Mouse (Mus musculus): ENCODE data around the gene Rbm20. TPM values are rescaled to one million over a fixed set of nuclear protein-coding genes. Genes with fewer than 3 reads are reported as not detected.

The Rbm20 gene
- polyA plus RNA-seq, 1 experiment from 2014 or later: 0.59 TPM

DNA sequence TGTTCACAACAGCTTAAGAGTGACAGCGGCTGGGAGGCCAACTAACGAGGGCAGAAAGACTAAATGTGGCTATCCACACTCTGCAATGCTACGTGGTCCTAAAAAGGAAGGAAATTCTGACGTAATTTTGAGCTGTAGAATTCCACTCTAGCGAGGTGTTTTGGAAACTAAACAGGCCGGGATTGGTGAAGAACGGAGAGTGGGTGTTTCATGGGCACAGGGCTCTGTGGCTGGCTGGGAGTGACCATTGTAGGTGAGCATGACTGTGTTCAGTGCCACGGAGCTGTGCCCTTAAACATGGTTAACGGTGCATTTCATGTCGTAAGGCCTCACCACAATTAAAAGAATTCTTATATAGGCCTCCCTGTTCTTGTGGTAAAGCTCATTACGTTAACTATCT is 139.1 kb downstream of the Rbm20 start:
- ATAC-seq (ENCODE audit: insufficient read depth): no peak

GRCm38 (mm10) chr19:53819299-53819698 is 142.2 kb downstream of the Rbm20 start:
- ATAC-seq (ENCODE audit: insufficient read depth) (no peak), DNase-seq (no peak)
- WGBS: 30% methylated on average over 6 of the region's 6 CpGs
- TF ChIP-seq CTCF (IDR thresholded peaks at IDR 0.05; ENCODE audit: low read depth): no peak
- Histone ChIP-seq H3K36me3 (ENCODE audit: insufficient read depth) (no peaks in the 10 kb centered on the region), H3K4me2 (no peak overlapping the region), H3K9ac (no peak overlapping the region), H3K27ac (ENCODE audit: low read depth) (no peak overlapping the region), H3K4me3 (ENCODE audit: low read depth, low read length) (no peak overlapping the region), H3K4me1 (ENCODE audit: insufficient read depth) (peaks cover 16% of the 10 kb centered on the region), H3K9me3 (ENCODE audit: low read depth, low read length) (no peaks in the 10 kb centered on the region), H3K27me3 (ENCODE audit: insufficient read depth, low read length) (no peaks in the 10 kb centered on the region)

More for the DNA sequence above, 139.1 kb downstream of the Rbm20 start:
- no peaks in the 10 kb centered on the region for H3K36me3 ChIP-seq (ENCODE audit: insufficient read depth)
- H3K9me3 ChIP-seq (ENCODE audit: low read depth, low read length): no peaks in the 10 kb centered on the region
- no peak overlapping the region for H3K27ac ChIP-seq (ENCODE audit: low read depth)
- no peak for DNase-seq
- H3K4me1 ChIP-seq (ENCODE audit: insufficient read depth): peaks cover 7% of the 10 kb centered on the region; the same call in 1 of the 2 replicates
- no peak overlapping the region for H3K4me2 ChIP-seq
- H3K27me3 ChIP-seq (ENCODE audit: insufficient read depth, low read length): no peaks in the 10 kb centered on the region
- H3K4me3 ChIP-seq (ENCODE audit: low read depth, low read length): no peak overlapping the region
- H3K9ac ChIP-seq: no peak overlapping the region
- WGBS: 81% methylated on average over 11 of the region's 11 CpGs
- no peak for TF ChIP-seq CTCF (IDR thresholded peaks at IDR 0.05; ENCODE audit: low read depth)

GRCm38 (mm10) chr19:53821241-53822120 is 144.4 kb downstream of the Rbm20 start:
- Histone ChIP-seq H3K4me1 (ENCODE audit: insufficient read depth) (peaks cover 16% of the 10 kb centered on the region), H3K27me3 (ENCODE audit: insufficient read depth, low read length) (no peaks in the 10 kb centered on the region), H3K9me3 (ENCODE audit: low read depth, low read length) (no peaks in the 10 kb centered on the region), H3K4me2 (no peak overlapping the region; the same call in 1 of the 2 replicates), H3K36me3 (ENCODE audit: insufficient read depth) (no peaks in the 10 kb centered on the region), H3K9ac (no peak overlapping the region), H3K4me3 (ENCODE audit: low read depth, low read length) (no peak overlapping the region), H3K27ac (ENCODE audit: low read depth) (peak overlapping the region; percentile 90)
- peak; percentile 78 for DNase-seq
- peak; percentile 83 for ATAC-seq (ENCODE audit: insufficient read depth)
- peak; percentile 46; the same call in 1 of the 2 replicates for TF ChIP-seq CTCF (IDR thresholded peaks at IDR 0.05; ENCODE audit: low read depth)
- WGBS: 37% methylated on average over 13 of the region's 13 CpGs

DNA sequence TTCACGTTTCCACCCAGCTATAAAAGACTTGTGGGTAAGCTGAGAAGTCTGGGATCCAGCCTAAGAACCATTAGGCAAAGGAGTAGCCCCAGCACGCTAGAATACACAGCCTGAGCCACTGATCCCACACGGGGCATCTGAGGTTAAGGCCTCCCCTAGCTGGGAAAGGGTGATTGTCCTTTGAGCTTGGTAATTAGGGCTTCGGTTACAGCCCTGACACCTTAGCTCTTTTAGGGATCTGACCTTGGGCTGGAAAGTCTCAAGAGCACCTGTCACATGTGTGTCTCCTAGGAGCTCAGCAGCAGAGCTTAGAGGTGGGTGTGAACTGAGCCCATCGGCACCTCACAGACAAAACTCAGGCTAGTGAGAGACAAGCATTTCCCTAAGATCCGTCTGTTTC is 146.7 kb downstream of the Rbm20 start:
- Histone ChIP-seq H3K27me3 (ENCODE audit: insufficient read depth, low read length) (no peaks in the 10 kb centered on the region), H3K4me2 (no peak overlapping the region), H3K9me3 (ENCODE audit: low read depth, low read length) (no peaks in the 10 kb centered on the region), H3K27ac (ENCODE audit: low read depth) (no peak overlapping the region), H3K36me3 (ENCODE audit: insufficient read depth) (no peaks in the 10 kb centered on the region), H3K4me1 (ENCODE audit: insufficient read depth) (peaks cover 16% of the 10 kb centered on the region), H3K9ac (no peak overlapping the region), H3K4me3 (ENCODE audit: low read depth, low read length) (no peak overlapping the region)
- no peak for ATAC-seq (ENCODE audit: insufficient read depth)
- 23% methylated on average over 6 of the region's 6 CpGs for WGBS
- no peak for DNase-seq
- no peak for TF ChIP-seq CTCF (IDR thresholded peaks at IDR 0.05; ENCODE audit: low read depth)

- H3K27me3 ChIP-seq (ENCODE audit: insufficient read depth, low read length): no peaks in the 10 kb centered on the region
- H3K4me3 ChIP-seq (ENCODE audit: low read depth, low read length): peak overlapping the region; percentile 25
- H3K27ac ChIP-seq (ENCODE audit: low read depth): no peak overlapping the region
- peak; percentile 39; the same call in 1 of the 2 replicates for ATAC-seq (ENCODE audit: insufficient read depth)
- WGBS: 60% methylated on average over 21 of the region's 21 CpGs
- H3K36me3 ChIP-seq (ENCODE audit: insufficient read depth): no peaks in the 10 kb centered on the region
- H3K9ac ChIP-seq: no peak overlapping the region
- peaks cover 13% of the 10 kb centered on the region for H3K4me1 ChIP-seq (ENCODE audit: insufficient read depth)
- TF ChIP-seq CTCF (IDR thresholded peaks at IDR 0.05; ENCODE audit: low read depth): no peak
- peak overlapping the region; percentile 45 for H3K4me2 ChIP-seq
- H3K9me3 ChIP-seq (ENCODE audit: low read depth, low read length): no peaks in the 10 kb centered on the region
- DNase-seq: peak; percentile 13
Measured at GRCm38 (mm10) chr19:53824872-53825680, 148.0 kb downstream of the Rbm20 start.

GRCm38 (mm10) chr19:53829990-53830389 is 152.9 kb downstream of the Rbm20 start:
- H3K4me2 ChIP-seq: no peak overlapping the region
- ATAC-seq (ENCODE audit: insufficient read depth): no peak

More at GRCm38 (mm10) chr19:53829990-53830389, 152.9 kb downstream of the Rbm20 start:
- no peaks in the 10 kb centered on the region for H3K36me3 ChIP-seq (ENCODE audit: insufficient read depth)
- H3K9me3 ChIP-seq (ENCODE audit: low read depth, low read length): no peaks in the 10 kb centered on the region
- H3K9ac ChIP-seq: no peak overlapping the region
- H3K4me1 ChIP-seq (ENCODE audit: insufficient read depth): peaks cover 9% of the 10 kb centered on the region
- H3K27me3 ChIP-seq (ENCODE audit: insufficient read depth, low read length): no peaks in the 10 kb centered on the region
- H3K27ac ChIP-seq (ENCODE audit: low read depth): peak overlapping the region; percentile 24; the same call in 1 of the 2 replicates
- WGBS: 34% methylated on average over 6 of the region's 6 CpGs
- no peak for TF ChIP-seq CTCF (IDR thresholded peaks at IDR 0.05; ENCODE audit: low read depth)
- H3K4me3 ChIP-seq (ENCODE audit: low read depth, low read length): no peak overlapping the region
- DNase-seq: no peak
